Mouse (Mus musculus): ENCODE measurements around the gene Unc5b.

DNA sequence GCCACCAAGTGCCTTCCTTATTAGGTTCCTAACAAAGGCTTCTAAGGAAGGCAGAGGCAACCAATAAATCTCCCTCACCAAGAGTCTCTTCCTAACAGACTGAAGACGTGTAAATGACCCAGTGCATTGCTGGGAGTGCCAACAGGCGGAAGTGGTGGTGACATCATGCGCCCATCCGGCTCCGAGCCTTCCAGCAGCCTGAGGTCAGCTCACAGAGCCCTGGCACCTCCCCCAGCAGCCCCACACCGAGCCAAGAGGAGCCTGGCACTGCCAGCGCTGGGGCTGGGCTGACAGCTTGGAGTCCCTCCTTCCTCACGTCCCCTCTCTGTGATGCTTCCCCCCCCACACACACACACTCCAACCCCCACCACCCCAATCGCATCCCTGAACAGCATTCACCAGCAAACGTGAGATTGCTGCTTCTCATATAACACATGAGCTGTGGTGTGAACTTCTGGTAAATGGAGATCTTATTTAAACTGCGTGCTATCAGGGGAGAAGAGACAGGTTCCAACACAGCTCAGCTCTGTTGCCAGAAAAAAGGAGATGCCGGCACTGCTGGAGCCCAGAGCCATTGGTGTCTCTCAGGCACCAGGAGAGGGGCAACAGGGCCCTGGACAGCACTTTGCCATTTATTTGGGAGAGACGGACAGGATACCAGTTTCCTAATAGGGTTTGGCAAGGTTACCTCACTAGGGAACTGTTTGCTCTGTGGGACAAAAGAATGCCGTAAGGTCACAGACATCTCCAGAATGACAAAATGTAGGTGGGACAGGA is 14.3 kb downstream of the Unc5b start:
- TF ChIP-seq CTCF (IDR thresholded peaks at IDR 0.05; ENCODE audit: low read depth), result 0 out of 2 replicates have a peak, but pooled peaks have one; percentile 0
- no peak for TF ChIP-seq EP300 (IDR thresholded peaks at IDR 0.05; ENCODE audit: low read depth)

Data from heart, postnatal 0 days (tissue).